Mouse (Mus musculus): ENCODE data around the gene Pnpla2.
A peak's percentile ranks its signal among the peaks of the same experiment; 100 is the strongest.
"Not testable (repeated sequence)": the region's sequence is repeated elsewhere in the genome, so short reads cannot be mapped to it uniquely, and the experiment has no call there.

Pnpla2 gene

GRCm38 (mm10) chr7:141454967-141455551, at the start of gene Pnpla2:
Pnpla2 (plus strand) TSS chr7:141455198.
- peak; percentile 92 for DNase-seq

- DNase-seq, result no peak
Observed at GRCm38 (mm10) chr7:141405466-141405865, 49.5 kb upstream of the Pnpla2 start.

DNA sequence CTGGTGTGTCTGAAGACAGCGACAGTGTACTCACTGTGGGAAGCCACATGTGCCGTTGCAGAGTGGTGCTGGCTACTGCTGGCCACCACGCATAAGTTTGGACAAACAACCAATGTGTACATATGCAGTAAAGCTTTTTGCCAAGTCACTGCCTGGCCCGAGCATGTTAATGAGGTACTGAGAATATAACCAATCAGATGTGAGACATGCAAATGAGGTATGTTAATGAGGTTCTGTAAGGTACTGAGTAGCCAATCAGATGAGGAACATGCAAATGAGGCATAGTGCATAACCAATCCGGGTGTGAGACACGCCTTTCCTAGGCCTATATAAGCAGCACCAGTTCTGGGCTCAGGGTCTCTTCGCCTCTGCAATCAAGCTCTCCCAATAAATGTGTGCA, 47.3 kb upstream of the Pnpla2 start:
- DNase-seq, result not testable (repeated sequence)

- DNase-seq, result peak; percentile 79
Observed at GRCm38 (mm10) chr7:141408833-141409232, 46.2 kb upstream of the Pnpla2 start.

DNA sequence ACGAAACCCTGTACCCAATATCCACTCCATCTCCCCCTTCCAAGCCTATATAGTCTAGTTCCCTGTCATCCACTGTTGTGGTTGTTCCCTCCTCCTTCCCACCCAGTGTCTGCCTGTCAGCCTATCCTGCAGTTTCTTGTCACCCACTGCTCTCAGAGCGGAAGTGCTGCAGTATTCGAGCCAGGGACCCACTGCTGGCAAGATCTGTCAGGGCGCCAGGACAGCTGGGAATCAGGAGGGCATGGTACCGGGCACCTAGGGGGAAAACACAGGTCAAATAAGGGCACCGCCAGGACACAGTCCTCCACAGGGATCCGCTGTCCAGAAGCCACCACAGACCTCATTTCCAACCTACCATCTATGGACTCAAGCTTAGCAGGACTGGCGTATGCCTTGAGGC, 44.4 kb upstream of the Pnpla2 start:
- DNase-seq, result no peak

DNA sequence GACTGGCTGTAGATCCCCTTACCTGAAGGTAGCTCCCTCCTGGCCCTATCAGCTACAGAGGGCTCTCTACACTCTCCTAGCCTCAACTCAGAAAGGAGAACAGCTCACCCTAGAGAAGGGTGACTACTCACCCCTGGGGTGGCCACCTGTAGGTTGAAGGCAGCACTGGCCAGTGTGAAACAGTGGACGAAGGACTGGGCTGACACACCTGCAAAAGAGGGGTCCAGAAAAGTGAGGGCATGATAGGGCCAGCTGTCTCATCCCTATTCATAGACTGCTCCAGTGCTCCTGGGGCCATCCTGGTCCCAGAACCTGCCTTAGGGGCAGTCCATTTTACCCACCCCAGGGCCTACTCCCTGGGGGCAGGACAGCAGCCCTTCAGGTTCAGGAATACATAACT, 43.3 kb upstream of the Pnpla2 start:
- no peak for DNase-seq

GRCm38 (mm10) chr7:141413331-141413730, 41.7 kb upstream of the Pnpla2 start:
- DNase-seq, result no peak

DNA sequence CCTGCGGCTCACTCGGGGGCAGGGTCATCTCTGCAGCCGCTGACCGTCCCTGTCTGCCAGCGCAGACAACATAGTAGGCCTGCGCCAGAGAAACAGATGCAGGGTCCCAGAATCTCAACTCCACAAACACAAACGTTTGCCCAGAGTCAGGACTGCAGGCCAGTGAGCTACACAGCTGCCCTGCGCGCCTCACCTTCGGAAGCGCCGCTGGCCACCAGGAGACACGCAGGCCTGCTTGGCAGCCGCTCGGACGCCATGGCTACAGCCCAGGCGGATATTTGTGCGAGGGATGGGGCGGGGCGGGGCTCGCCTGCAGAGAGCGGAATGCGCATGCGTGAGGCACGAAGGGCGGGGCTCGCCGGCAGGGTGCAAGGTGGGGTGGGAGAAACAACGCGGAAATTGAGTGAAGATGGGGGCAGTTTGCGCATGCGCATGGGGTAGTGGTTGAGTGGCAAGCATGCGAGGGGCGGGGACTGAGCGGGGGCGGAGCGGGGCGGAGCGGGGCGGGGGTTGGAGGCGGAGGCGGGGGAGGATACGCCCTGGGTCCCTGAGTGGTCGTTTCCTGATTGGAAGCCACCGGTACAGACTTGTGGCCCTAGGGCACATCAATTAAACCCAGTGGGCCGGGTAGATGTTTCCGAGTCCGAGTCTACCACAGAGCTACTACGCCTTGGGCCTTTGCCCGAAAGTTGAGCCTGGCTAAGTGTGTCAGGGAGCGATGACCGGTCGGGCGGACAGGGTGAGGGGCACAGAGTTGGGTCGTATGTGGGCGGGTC, 41.0 kb upstream of the Pnpla2 start, which contains the start of gene Gatd1:
Gene Gatd1 (minus strand): TSS at position 328 of the 776 bp plus-strand sequence.
- peak; percentile 98 for DNase-seq

DNA sequence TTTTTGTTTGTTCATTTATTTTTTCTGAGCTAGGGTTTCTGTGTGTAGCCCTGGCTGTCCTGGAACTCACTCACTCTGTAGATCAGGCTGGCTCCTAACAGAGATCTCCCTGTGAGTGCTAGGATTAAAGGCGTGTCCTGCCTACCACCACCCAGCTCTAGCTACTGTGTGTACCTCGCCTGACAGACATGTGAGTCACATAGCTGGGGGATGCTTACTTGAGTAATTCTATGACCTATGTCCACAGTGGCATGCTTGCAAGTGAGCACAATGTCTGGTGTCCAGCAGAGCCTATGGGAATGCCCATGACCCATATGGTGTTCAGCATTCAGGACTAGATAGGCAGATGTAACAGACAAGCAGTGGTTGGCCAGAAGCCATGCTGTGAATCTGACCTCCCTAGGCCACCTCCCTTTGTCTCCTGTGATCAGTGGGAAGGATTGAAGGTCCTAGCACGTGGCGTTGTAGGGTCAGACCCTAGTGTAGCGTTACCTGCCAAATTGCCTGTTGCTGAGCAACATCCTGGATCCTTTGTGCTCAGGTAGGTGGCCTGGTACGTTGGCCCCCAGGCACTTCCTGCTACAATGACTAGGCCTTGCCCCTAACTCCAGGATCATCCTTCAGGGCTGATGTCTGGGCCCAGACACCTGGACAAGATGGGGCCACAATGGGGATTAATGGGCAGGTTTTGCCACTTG, 38.7 kb upstream of the Pnpla2 start:
- no peak for DNase-seq

GRCm38 (mm10) chr7:141417731-141418681, 37.0 kb upstream of the Pnpla2 start:
- DNase-seq, result no peak

GRCm38 (mm10) chr7:141418970-141419369, 36.0 kb upstream of the Pnpla2 start:
- no peak for DNase-seq

GRCm38 (mm10) chr7:141420030-141420702, 34.8 kb upstream of the Pnpla2 start:
- no peak for DNase-seq

- no peak for DNase-seq
Observed at GRCm38 (mm10) chr7:141423811-141424210, 31.2 kb upstream of the Pnpla2 start.

- no peak for DNase-seq
Observed at GRCm38 (mm10) chr7:141426948-141427730, 27.9 kb upstream of the Pnpla2 start.

GRCm38 (mm10) chr7:141428701-141429100, 26.3 kb upstream of the Pnpla2 start:
- no peak for DNase-seq

DNA sequence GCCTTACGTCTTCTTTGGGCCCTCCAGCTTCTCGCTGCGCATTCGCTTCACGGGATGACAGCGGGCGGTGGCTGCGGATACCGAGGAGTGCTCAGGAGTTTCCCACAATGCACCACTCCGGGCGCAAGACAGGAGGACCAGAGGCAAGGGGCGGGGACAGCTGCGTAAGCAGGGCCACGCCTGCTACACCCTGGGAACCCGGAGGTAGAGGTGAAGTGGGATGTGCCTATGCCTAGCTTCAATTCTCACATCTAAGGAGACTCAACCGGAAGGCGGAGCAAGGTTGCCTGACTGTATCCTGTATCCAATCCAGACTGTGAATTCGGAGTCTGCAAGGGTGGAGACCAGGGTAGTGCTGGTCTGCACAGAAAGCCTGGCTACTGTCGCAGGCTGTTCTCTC, 25.7 kb upstream of the Pnpla2 start, which contains the start of gene Cend1:
Gene Cend1 (minus strand): TSS at position 182 of the 400 bp plus-strand sequence.
- peak; percentile 94 for DNase-seq

DNA sequence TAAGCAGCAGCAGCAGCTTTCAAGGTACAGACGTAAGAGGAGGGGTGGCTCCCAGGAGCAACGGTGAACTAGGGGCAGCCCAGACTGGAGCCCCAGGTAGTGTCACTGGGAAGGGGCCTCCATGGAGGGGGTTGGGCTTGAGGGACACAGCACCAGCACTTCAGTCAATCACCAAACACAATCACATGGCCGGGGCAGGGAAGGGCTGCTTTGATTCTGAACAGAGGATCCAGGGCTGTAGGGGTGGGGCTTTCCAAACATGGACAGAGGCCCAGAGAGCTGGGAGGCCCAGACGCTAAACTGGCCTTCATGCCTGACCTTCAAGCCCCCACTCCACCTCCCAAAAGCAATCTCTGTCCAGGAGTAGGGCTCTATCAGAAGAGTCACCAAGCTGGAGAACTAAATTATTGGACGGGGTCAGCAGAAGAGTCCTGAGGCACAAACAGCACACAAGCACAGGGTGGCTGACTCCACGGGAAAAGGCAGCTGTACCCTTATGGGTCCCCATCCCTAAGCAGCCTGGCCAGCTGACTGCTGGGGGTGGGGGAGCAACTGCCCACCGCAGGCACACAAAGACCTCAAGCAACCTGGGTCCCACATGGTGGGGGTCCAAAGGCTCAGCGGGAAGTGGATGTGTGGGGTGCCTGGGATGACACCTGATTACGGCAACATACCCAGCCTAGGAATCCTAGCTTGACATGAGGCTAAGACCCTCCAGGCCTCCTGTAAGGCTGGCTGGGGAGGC, 25.0 kb upstream of the Pnpla2 start:
- no peak for DNase-seq

GRCm38 (mm10) chr7:141430585-141431240, 24.3 kb upstream of the Pnpla2 start:
- DNase-seq, result no peak

DNA sequence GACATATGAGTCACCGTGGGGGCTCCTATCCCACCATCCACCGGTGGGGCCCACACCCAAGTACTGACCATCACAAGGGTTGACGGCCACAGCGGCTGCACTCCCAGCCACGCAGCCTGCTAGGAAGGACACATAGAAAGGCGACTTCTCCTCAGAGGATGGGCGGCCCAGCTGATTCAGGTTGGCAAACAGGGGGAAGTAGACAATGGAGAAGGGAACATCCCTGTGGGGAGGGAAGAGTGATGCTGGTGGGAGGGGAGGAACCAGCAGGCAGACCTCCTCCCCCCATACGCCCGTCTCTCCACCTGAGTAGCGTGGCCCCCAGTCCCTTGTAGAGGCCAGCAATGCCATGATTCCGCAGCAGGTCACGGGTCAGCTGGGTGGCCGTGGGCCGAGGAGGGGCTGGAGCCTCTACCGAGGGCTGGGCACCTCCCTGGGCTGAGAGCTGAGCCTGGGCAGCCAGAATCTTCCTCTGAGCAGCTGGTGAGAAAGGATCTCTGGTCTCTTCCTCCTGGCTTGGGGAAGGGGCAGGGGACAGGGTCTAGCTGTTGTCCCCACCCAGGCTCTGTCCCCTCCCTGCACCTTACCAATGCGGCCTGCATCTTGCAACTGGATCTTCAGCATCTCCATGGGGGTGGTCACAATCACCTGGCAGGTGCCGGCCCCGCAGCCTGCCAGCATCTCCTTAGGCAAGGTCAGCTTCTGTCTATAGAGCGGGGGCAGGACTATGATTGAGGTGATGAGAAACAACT, 23.4 kb upstream of the Pnpla2 start:
- no peak for DNase-seq

Measured in layer of hippocampus, adult 9-11 months (tissue).